Mouse (Mus musculus) MEL (cell line): ENCODE data around the gene Adam12. TPM values are rescaled to one million over a fixed set of nuclear protein-coding genes. Genes with fewer than 3 reads are reported as not detected.

Source experiments
- DNase-seq: peaks from one replicate; pipeline ENCODE4 v3.0.0; 2011; ENCODE audit warnings: low read depth, low spot score
- H3K27ac ChIP-seq: 2 replicates; pipeline ENCODE4 v1.5.1; 2012; ENCODE audit warnings: low read depth, mild to moderate bottlenecking, control low read depth, low read length, moderate library complexity; ENCODE audit not compliant: control insufficient read depth
- H3K27me3 ChIP-seq, 2 experiments: fragments of 150-350 bp in 1 of 2; sonication (generic) in 1 of 2; 2 replicates each; pipeline ENCODE4 v1.6.1; 2012; ENCODE audit warnings: low read length in 2 of 2, mild to moderate bottlenecking in 2 of 2, improper control_type of control experiment in 1 of 2, moderate library complexity in 1 of 2; ENCODE audit not compliant: insufficient read depth in 2 of 2, control insufficient read depth in 1 of 2
- H3K36me3 ChIP-seq, 2 experiments: 2 replicates each; pipeline ENCODE4 v1.6.1; 2012 to 2014; ENCODE audit warnings: low read length in 2 of 2, improper control_type of control experiment in 1 of 2, inconsistent platforms in 1 of 2, mild to moderate bottlenecking in 1 of 2; ENCODE audit not compliant: insufficient read depth in 2 of 2, control insufficient read depth in 1 of 2
- H3K4me1 ChIP-seq, 2 experiments: fragments of 150-350 bp in 1 of 2; sonication (generic) in 1 of 2; 2 replicates each; pipeline ENCODE4 v1.6.1; 2012; ENCODE audit warnings: low read length in 2 of 2, improper control_type of control experiment in 1 of 2, mild to moderate bottlenecking in 1 of 2; ENCODE audit not compliant: insufficient read depth in 2 of 2, control insufficient read depth in 1 of 2
- H3K4me3 ChIP-seq, 2 experiments: fragments of 150-350 bp in 1 of 2; sonication (generic) in 1 of 2; 2 replicates each; pipeline ENCODE4 v1.5.1; 2012; ENCODE audit warnings: low read depth in 2 of 2, low read length in 2 of 2, mild to moderate bottlenecking in 2 of 2, moderate library complexity in 2 of 2, control low read depth in 1 of 2, improper control_type of control experiment in 1 of 2; ENCODE audit not compliant: control insufficient read depth in 1 of 2, insufficient read depth in 1 of 2
- H3K79me2 ChIP-seq: 2 replicates; pipeline ENCODE4 v1.6.1; 2012; ENCODE audit warnings: mild to moderate bottlenecking, low read length, moderate library complexity; ENCODE audit not compliant: control insufficient read depth, poor library complexity, insufficient read depth
- H3K9ac ChIP-seq: 2 replicates; pipeline ENCODE4 v1.6.1; 2012; ENCODE audit warnings: low read depth, mild to moderate bottlenecking, control low read depth, low read length, moderate library complexity; ENCODE audit not compliant: control insufficient read depth, poor library complexity, severe bottlenecking
- H3K9me3 ChIP-seq: fragments of 150-350 bp; sonication (generic); replicated peaks from 2 replicates; pipeline ENCODE4 v1.6.1; 2012; ENCODE audit warnings: mild to moderate bottlenecking, low read length, improper control_type of control experiment, moderate library complexity; ENCODE audit not compliant: insufficient read depth
- BHLHE40 ChIP-seq: IDR thresholded peaks from 2 replicates; pipeline ENCODE4 v1.6.1; 2012; ENCODE audit warnings: low read depth, mild to moderate bottlenecking, inconsistent platforms, low read length, improper control_type of control experiment, borderline replicate concordance
- CHD1 ChIP-seq: IDR thresholded peaks from 2 replicates; pipeline ENCODE4 v1.6.1; 2012; ENCODE audit warnings: low read depth, mild to moderate bottlenecking, inconsistent platforms, low read length, improper control_type of control experiment
- E2F4 ChIP-seq: IDR thresholded peaks from 2 replicates; pipeline ENCODE4 v1.6.1; 2011; ENCODE audit warnings: low read depth, low read length, improper control_type of control experiment, borderline replicate concordance
- ELF1 ChIP-seq: IDR thresholded peaks from 2 replicates; pipeline ENCODE4 v1.6.1; 2014; ENCODE audit warnings: low read depth, mild to moderate bottlenecking, inconsistent platforms, low read length, improper control_type of control experiment, moderate library complexity
- EP300 ChIP-seq, 2 experiments: IDR thresholded peaks; 2 replicates each; pipeline ENCODE4 v1.6.1; 2011; ENCODE audit warnings: improper control_type of control experiment in 2 of 2, low read length in 2 of 2, low read depth in 1 of 2, mild to moderate bottlenecking in 1 of 2
- ETS1 ChIP-seq: IDR thresholded peaks from 2 replicates; pipeline ENCODE4 v1.6.1; 2012; ENCODE audit warnings: low read depth, mild to moderate bottlenecking, inconsistent platforms, low read length, improper control_type of control experiment, moderate library complexity
- GATA1 ChIP-seq: IDR thresholded peaks from 2 replicates; pipeline ENCODE4 v1.6.1; 2011; ENCODE audit warnings: low read depth, low read length, improper control_type of control experiment
- KAT2A ChIP-seq: conservative IDR thresholded peaks from 2 replicates; pipeline ENCODE4 v1.6.1; 2012; ENCODE audit warnings: low read depth, low read length, improper control_type of control experiment, inconsistent platforms
- MAFK ChIP-seq: IDR thresholded peaks from 2 replicates; pipeline ENCODE4 v1.6.1; 2011; ENCODE audit warnings: low read depth, mild to moderate bottlenecking, low read length, improper control_type of control experiment, borderline replicate concordance
- MAX ChIP-seq: IDR thresholded peaks from 2 replicates; pipeline ENCODE4 v1.6.1; 2011; ENCODE audit warnings: low read length, improper control_type of control experiment
- MEF2A ChIP-seq: IDR thresholded peaks from 2 replicates; pipeline ENCODE4 v1.6.1; 2014; ENCODE audit warnings: low read depth, mild to moderate bottlenecking, inconsistent platforms, low read length, improper control_type of control experiment; ENCODE audit not compliant: poor library complexity, insufficient replicate concordance, severe bottlenecking; ENCODE audit errors: extremely low read depth
- MXI1 ChIP-seq: IDR thresholded peaks from 2 replicates; pipeline ENCODE4 v1.6.1; 2011; ENCODE audit warnings: mild to moderate bottlenecking, low read depth, low read length, improper control_type of control experiment
- MYB ChIP-seq: IDR thresholded peaks from 2 replicates; pipeline ENCODE4 v1.6.1; 2011; ENCODE audit warnings: mild to moderate bottlenecking, low read depth, low read length, improper control_type of control experiment
- MYC ChIP-seq: IDR thresholded peaks from 2 replicates; pipeline ENCODE4 v1.6.1; 2011; ENCODE audit warnings: low read depth, mild to moderate bottlenecking, low read length, improper control_type of control experiment, moderate library complexity
- NELFE ChIP-seq: IDR thresholded peaks from 2 replicates; pipeline ENCODE4 v1.6.1; 2011; ENCODE audit warnings: low read depth, low read length, improper control_type of control experiment
- NRF1 ChIP-seq: IDR thresholded peaks from 2 replicates; pipeline ENCODE4 v1.6.1; 2014; ENCODE audit warnings: low read depth, mild to moderate bottlenecking, inconsistent platforms, low read length, improper control_type of control experiment, moderate library complexity; ENCODE audit not compliant: poor library complexity, insufficient read depth, severe bottlenecking
- POLR2A ChIP-seq, 2 experiments: IDR thresholded peaks; 2 replicates each; pipeline ENCODE4 v1.6.1; 2011 to 2012; ENCODE audit warnings: low read length in 2 of 2, mild to moderate bottlenecking in 2 of 2, control low read depth in 1 of 2, improper control_type of control experiment in 1 of 2, low read depth in 1 of 2, moderate library complexity in 1 of 2; ENCODE audit not compliant: control insufficient read depth in 1 of 2, insufficient read depth in 1 of 2, poor library complexity in 1 of 2
- POLR2AphosphoS2 ChIP-seq: IDR thresholded peaks from 2 replicates; pipeline ENCODE4 v1.6.1; 2011; ENCODE audit warnings: low read length, improper control_type of control experiment
- RAD21 ChIP-seq: IDR thresholded peaks from 2 replicates; pipeline ENCODE4 v1.6.1; 2011; ENCODE audit warnings: mild to moderate bottlenecking, low read depth, low read length, improper control_type of control experiment
- RCOR1 ChIP-seq: IDR thresholded peaks from 2 replicates; pipeline ENCODE4 v1.6.1; 2012; ENCODE audit warnings: low read depth, mild to moderate bottlenecking, inconsistent platforms, low read length, improper control_type of control experiment
- SIN3A ChIP-seq: IDR thresholded peaks from 2 replicates; pipeline ENCODE4 v1.6.1; 2012; ENCODE audit warnings: low read length, improper control_type of control experiment, inconsistent platforms
- SMC3 ChIP-seq: IDR thresholded peaks from 2 replicates; pipeline ENCODE4 v1.6.1; 2011; ENCODE audit warnings: low read depth, low read length, improper control_type of control experiment
- TCF12 ChIP-seq: IDR thresholded peaks from 2 replicates; pipeline ENCODE4 v1.6.1; 2014; ENCODE audit warnings: low read depth, mild to moderate bottlenecking, inconsistent platforms, low read length, improper control_type of control experiment, moderate library complexity
- UBTF ChIP-seq: IDR thresholded peaks from 2 replicates; pipeline ENCODE4 v1.6.1; 2012; ENCODE audit warnings: low read depth, mild to moderate bottlenecking, inconsistent platforms, low read length, improper control_type of control experiment, moderate library complexity, borderline replicate concordance; ENCODE audit not compliant: insufficient read depth
- USF1 ChIP-seq: IDR thresholded peaks from 2 replicates; pipeline ENCODE4 v1.6.1; 2014; ENCODE audit warnings: low read depth, mild to moderate bottlenecking, inconsistent platforms, low read length, improper control_type of control experiment, moderate library complexity
- ZKSCAN1 ChIP-seq: IDR thresholded peaks from 2 replicates; pipeline ENCODE4 v1.6.1; 2012; ENCODE audit warnings: low read depth, mild to moderate bottlenecking, inconsistent platforms, low read length, improper control_type of control experiment, moderate library complexity
- ZMIZ1 ChIP-seq: IDR thresholded peaks from 2 replicates; pipeline ENCODE4 v1.6.1; 2012; ENCODE audit warnings: low read depth, mild to moderate bottlenecking, inconsistent platforms, low read length, improper control_type of control experiment, moderate library complexity
- ZNF384 ChIP-seq: IDR thresholded peaks from 2 replicates; pipeline ENCODE4 v1.6.1; 2012; ENCODE audit warnings: low read depth, mild to moderate bottlenecking, inconsistent platforms, low read length, improper control_type of control experiment
- polyA plus RNA-seq, 2 experiments: library from polyadenylated mRNA; stranded (reverse) in 1 of 2; unstranded in 1 of 2; fragments of >175 nt in 1 of 2; fragments of >200 nt in 1 of 2; gene quantifications; 2 replicates each; pipeline versions ENCODE4 v1.2.1 to v1.2.4; 2012; ENCODE audit warnings: low replicate concordance in 2 of 2, low read depth in 1 of 2; ENCODE audit not compliant: insufficient read length in 2 of 2, insufficient read depth in 1 of 2, missing spikeins in 1 of 2
- total RNA-seq: library from RNA; depleted of rRNA; stranded (reverse); fragments of 300-350 nt; gene quantifications from 2 replicates; pipeline ENCODE4 v1.2.3, GENCODE M21; 2012

Gene Adam12
- total and polyA plus RNA-seq, 3 experiments: not detected

GRCm38 (mm10) chr7:134015226-134015625 is 216.7 kb downstream of the Adam12 start:
- Histone ChIP-seq H3K4me3 (no peak overlapping the region), H3K9ac (no peak overlapping the region), H3K36me3 (no peaks in the 10 kb centered on the region), H3K4me1 (no peaks in the 10 kb centered on the region), H3K27me3 (no peaks in the 10 kb centered on the region), H3K79me2 (no peaks in the 10 kb centered on the region), H3K9me3 (no peaks in the 10 kb centered on the region), H3K27ac (no peak overlapping the region)
- TF ChIP-seq EP300 (IDR thresholded peaks at IDR 0.05; ENCODE audit: low read depth in 1 of 2, low read length in 2 of 2): no peak
- TF ChIP-seq UBTF: no peak
- TF ChIP-seq MYC: no peak
- no peak for TF ChIP-seq MAFK
- no peak for TF ChIP-seq ETS1
- TF ChIP-seq USF1: no peak
- TF ChIP-seq NELFE: no peak
- TF ChIP-seq ZNF384: no peak
- TF ChIP-seq ZMIZ1: no peak
- no peak for TF ChIP-seq POLR2AphosphoS2
- TF ChIP-seq MXI1: no peak
- no peak for TF ChIP-seq MEF2A
- no peak for TF ChIP-seq ZKSCAN1
- no peak for TF ChIP-seq GATA1
- TF ChIP-seq E2F4: no peak
- TF ChIP-seq BHLHE40: no peak
- no peak for TF ChIP-seq MAX
- no peak for TF ChIP-seq RCOR1
- no peak for TF ChIP-seq RAD21
- no peak for DNase-seq

GRCm38 (mm10) chr7:134014733-134015132 is 217.2 kb downstream of the Adam12 start:
- H3K27ac ChIP-seq: no peak overlapping the region
- H3K9me3 ChIP-seq: no peaks in the 10 kb centered on the region
- DNase-seq: no peak
- H3K4me3 ChIP-seq: no peak overlapping the region
- TF ChIP-seq RAD21 (no peak), SMC3 (no peak), KAT2A (no peak), MEF2A (no peak), TCF12 (no peak), GATA1 (no peak), MXI1 (no peak), POLR2A (IDR thresholded peaks at IDR 0.05; ENCODE audit: control insufficient read depth in 1 of 2, insufficient read depth in 1 of 2, low read depth in 1 of 2, low read length in 2 of 2, poor library complexity in 1 of 2) (no peak), ETS1 (no peak), NELFE (no peak), SIN3A (no peak), MAX (no peak), POLR2AphosphoS2 (no peak), ELF1 (no peak), USF1 (no peak), NRF1 (no peak), CHD1 (no peak), MYB (no peak)
- H3K4me1 ChIP-seq: no peaks in the 10 kb centered on the region
- no peaks in the 10 kb centered on the region for H3K27me3 ChIP-seq
- no peaks in the 10 kb centered on the region for H3K79me2 ChIP-seq
- H3K9ac ChIP-seq: no peak overlapping the region
- no peaks in the 10 kb centered on the region for H3K36me3 ChIP-seq
